Mouse (Mus musculus) intestine, postnatal 0 days (tissue): ENCODE measurements around the gene Bola2. TPM values are rescaled to one million over a fixed set of nuclear protein-coding genes. Genes with fewer than 3 reads are reported as not detected.
A peak's percentile ranks its signal among the peaks of the same experiment; 100 is the strongest.

Experiments
- ATAC-seq: fragments of 200-750 bp; cut with Nextera tagmentation; 2 replicates; pipeline ENCODE4 v1.8.0; 2017; ENCODE audit warnings: mild to moderate bottlenecking, moderate TSS enrichment, moderate library complexity
- H3K27ac ChIP-seq: fragments of 300-500 bp; sonication (generic); 2 replicates; pipeline ENCODE4 v1.5.1; 2014; ENCODE audit warnings: mild to moderate bottlenecking, low read depth, low read length, moderate library complexity
- H3K27me3 ChIP-seq: fragments of 300-500 bp; sonication (generic); replicated peaks from 2 replicates; pipeline ENCODE4 v1.6.1; 2014; ENCODE audit warnings: low read length, mixed read lengths; ENCODE audit not compliant: control insufficient read depth, insufficient read depth
- H3K36me3 ChIP-seq: fragments of 300-500 bp; sonication (generic); 2 replicates; pipeline ENCODE4 v1.6.1; 2014; ENCODE audit warnings: mild to moderate bottlenecking, moderate library complexity; ENCODE audit not compliant: control insufficient read depth, insufficient read depth
- H3K4me1 ChIP-seq: fragments of 300-500 bp; sonication (generic); replicated peaks from 2 replicates; pipeline ENCODE4 v1.6.1; 2014; ENCODE audit warnings: antibody characterized with exemption, low read length, mixed read lengths; ENCODE audit not compliant: control insufficient read depth, insufficient read depth
- H3K4me2 ChIP-seq: fragments of 300-500 bp; sonication (generic); replicated peaks from 2 replicates; pipeline ENCODE4 v1.6.1; 2014; ENCODE audit warnings: low read depth, mild to moderate bottlenecking, moderate library complexity
- H3K4me3 ChIP-seq: fragments of 300-500 bp; sonication (generic); 2 replicates; pipeline ENCODE4 v1.5.1; 2014; ENCODE audit warnings: low read depth, low read length
- H3K9ac ChIP-seq: fragments of 300-500 bp; sonication (generic); 2 replicates; pipeline ENCODE4 v1.6.1; 2014; ENCODE audit warnings: mild to moderate bottlenecking, low read depth, low read length
- H3K9me3 ChIP-seq: fragments of 300-500 bp; sonication (generic); 2 replicates; pipeline ENCODE4 v1.6.1; 2016; ENCODE audit warnings: mixed run types; ENCODE audit not compliant: control insufficient read depth
- CTCF ChIP-seq: sonication (generic); IDR thresholded peaks from 2 replicates; pipeline ENCODE4 v1.5.1; 2016; ENCODE audit warnings: low read depth, mild to moderate bottlenecking, control low read depth, antibody characterized with exemption, moderate library complexity
- WGBS: fragments of 180-500 bp; shearing (Covaris S2); extraction: QIAGEN DNeasy Blood & Tissue Kit; methylation state at CpG from one replicate; pipeline ENCODE4 v1.1.7; 2014; 5-methylcytosine and 5-hydroxymethylcytosine counted together
- polyA plus RNA-seq: library from polyadenylated mRNA; unstranded; fragments of >200 nt; fragmentation: Nextera tagmentation; extraction: Ambion mirVana; gene quantifications from 2 replicates; pipeline ENCODE4 v1.2.1, GENCODE M21; 2015

The Bola2 gene
- polyA plus RNA-seq, 1 experiment from 2014 or later, result 80.4 TPM

DNA sequence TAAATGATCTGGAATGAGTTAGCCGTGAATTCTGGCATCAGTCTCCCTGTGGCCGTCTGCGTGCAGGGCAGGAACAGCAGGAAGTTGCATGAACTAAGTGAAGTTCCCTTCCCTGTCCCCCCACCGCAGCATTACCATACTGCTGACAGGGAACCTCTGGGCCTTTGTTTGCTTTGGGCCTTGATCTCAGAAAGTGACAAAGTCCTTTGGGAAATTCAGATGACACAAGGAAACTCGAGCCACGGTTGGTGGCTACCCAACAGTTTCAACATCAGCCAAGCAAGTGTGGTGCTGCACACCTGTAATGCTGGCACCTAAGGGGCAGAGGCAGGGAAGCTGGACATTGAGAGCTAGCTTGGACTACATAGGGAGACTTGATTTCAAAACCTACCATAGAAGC is 51.6 kb downstream of the Bola2 start:
- H3K27ac ChIP-seq, result peak overlapping the region; percentile 78

DNA sequence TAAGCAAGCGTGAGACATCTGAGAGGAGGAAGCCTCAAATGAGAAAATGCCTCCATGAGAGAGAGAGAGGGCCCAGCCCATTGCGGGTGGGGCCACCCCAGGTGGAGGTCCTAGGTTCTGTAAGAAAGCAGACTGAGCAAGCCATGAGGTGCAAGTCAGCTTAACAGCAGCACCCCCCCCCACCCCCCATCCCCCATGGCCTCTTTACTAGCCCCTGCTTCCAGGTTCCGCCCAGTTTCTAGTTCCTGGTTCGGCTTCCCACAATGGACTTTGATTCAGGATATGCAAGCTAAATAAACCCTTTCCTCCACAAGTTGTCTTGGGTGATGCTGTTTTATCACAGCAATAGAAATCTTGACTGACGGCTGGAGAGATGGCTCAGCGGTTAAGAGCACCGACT is 53.6 kb downstream of the Bola2 start:
- WGBS, result 33% methylated on average over 7 of the region's 7 CpGs
- 0 out of 2 replicates have a peak overlapping the region, but pooled peaks have one; percentile 6 for H3K4me2 ChIP-seq
- no peaks in the 10 kb centered on the region for H3K27me3 ChIP-seq
- TF ChIP-seq CTCF, result no peak
- H3K9ac ChIP-seq, result no peak overlapping the region
- no peak overlapping the region for H3K4me3 ChIP-seq
- peak overlapping the region; percentile 76 for H3K27ac ChIP-seq
- ATAC-seq, result peak; percentile 72
- H3K9me3 ChIP-seq, result no peaks in the 10 kb centered on the region
- H3K4me1 ChIP-seq, result no peaks in the 10 kb centered on the region
- no peaks in the 10 kb centered on the region for H3K36me3 ChIP-seq

More for the DNA sequence above, 51.6 kb downstream of the Bola2 start:
- Histone ChIP-seq H3K4me1 (no peaks in the 10 kb centered on the region), H3K36me3 (no peaks in the 10 kb centered on the region), H3K9ac (0 out of 2 replicates have a peak overlapping the region, but pooled peaks have one; percentile 12), H3K27me3 (no peaks in the 10 kb centered on the region), H3K4me2 (peak overlapping the region; percentile 49), H3K4me3 (peak overlapping the region; percentile 26; the same call in 1 of the 2 replicates), H3K9me3 (no peaks in the 10 kb centered on the region)
- peak; percentile 79 for ATAC-seq
- no peak for TF ChIP-seq CTCF
- 6% methylated on average over 6 of the region's 6 CpGs for WGBS

Other genes with a start within 250 kb of the Bola2 start
- 0.05 and 0.24 TPM in 2 replicates for gene Atp2a1, start 232.3 kb upstream of the Bola2 start, polyA plus RNA-seq
- 23.6 and 23.8 TPM in 2 replicates for gene Sh2b1, start 220.0 kb upstream of the Bola2 start, polyA plus RNA-seq
- 70.3 and 76.5 TPM in 2 replicates for gene Tufm, start 208.0 kb upstream of the Bola2 start, polyA plus RNA-seq
- gene Atxn2l, start 192.0 kb upstream of the Bola2 start, polyA plus RNA-seq, result 19.4 and 22.0 TPM in 2 replicates
- gene Eif3c, start 129.0 kb upstream of the Bola2 start, polyA plus RNA-seq, result 141 and 150 TPM in 2 replicates
- gene Apobr, start 110.5 kb upstream of the Bola2 start, polyA plus RNA-seq, result 0.44 and 0.57 TPM in 2 replicates
- 62.9 and 66.6 TPM in 2 replicates for gene Cln3, start 109.6 kb upstream of the Bola2 start, polyA plus RNA-seq
- 0.14 TPM in 1 of 2 replicates, not detected in the other for gene Il27, start 100.5 kb upstream of the Bola2 start, polyA plus RNA-seq
- gene Nupr1, start 64.5 kb upstream of the Bola2 start, polyA plus RNA-seq, result 28.2 and 30.8 TPM in 2 replicates
- 21.7 and 25.8 TPM in 2 replicates for gene Sgf29, start 46.1 kb upstream of the Bola2 start, polyA plus RNA-seq
- gene Sult1a1, start 19.0 kb upstream of the Bola2 start, polyA plus RNA-seq, result 6.8 and 8.2 TPM in 2 replicates
- gene Slx1b, start 383 bp downstream of the Bola2 start, polyA plus RNA-seq, result 4.8 and 5.5 TPM in 2 replicates
- 21.5 TPM in 2 replicates for gene Coro1a, start 12.4 kb downstream of the Bola2 start, polyA plus RNA-seq
- gene Mapk3, start 64.2 kb downstream of the Bola2 start, polyA plus RNA-seq, result 131 and 142 TPM in 2 replicates
- 13.9 and 14.6 TPM in 2 replicates for gene Gdpd3, start 70.9 kb downstream of the Bola2 start, polyA plus RNA-seq
- gene Ypel3, start 81.6 kb downstream of the Bola2 start, polyA plus RNA-seq, result 63.1 and 64.6 TPM in 2 replicates
- 0.17 TPM in 2 replicates for gene Tbx6, start 86.1 kb downstream of the Bola2 start, polyA plus RNA-seq
- 134 and 135 TPM in 2 replicates for gene Ppp4c, start 97.1 kb downstream of the Bola2 start, polyA plus RNA-seq
- 0.97 and 1.2 TPM in 2 replicates for gene Fam57b, start 102.3 kb downstream of the Bola2 start, polyA plus RNA-seq
- gene 4930451I11Rik, start 136.2 kb downstream of the Bola2 start, polyA plus RNA-seq, result not detected in 2 replicates
- 1.5 and 1.6 TPM in 2 replicates for gene Doc2a, start 152.0 kb downstream of the Bola2 start, polyA plus RNA-seq
- gene Hirip3, start 166.6 kb downstream of the Bola2 start, polyA plus RNA-seq, result 7.2 and 9.5 TPM in 2 replicates
- 36.4 and 37.4 TPM in 2 replicates for gene Ino80e, start 167.0 kb downstream of the Bola2 start, polyA plus RNA-seq
- 11.5 and 12.9 TPM in 2 replicates for gene Taok2, start 189.3 kb downstream of the Bola2 start, polyA plus RNA-seq
- gene Tmem219, start 227.5 kb downstream of the Bola2 start, polyA plus RNA-seq, result 71.1 and 73.5 TPM in 2 replicates
- gene Kctd13, start 233.5 kb downstream of the Bola2 start, polyA plus RNA-seq, result 11.4 and 11.9 TPM in 2 replicates